Mouse (Mus musculus) ES-E14 (cell line): ENCODE results near the gene Echdc3. TPM values are rescaled to one million over a fixed set of nuclear protein-coding genes. Genes with fewer than 3 reads are reported as not detected.

Source experiments
- DNase-seq: peaks from one replicate; pipeline ENCODE4 v3.0.0-alpha.2; 2013; ENCODE audit warnings: low read depth, low spot score
- H3K27ac ChIP-seq: 2 replicates; pipeline ENCODE4 v1.5.1; 2012; ENCODE audit warnings: low read depth, mild to moderate bottlenecking, low read length, moderate library complexity, mixed read lengths; ENCODE audit not compliant: poor library complexity, insufficient read depth, severe bottlenecking
- H3K36me3 ChIP-seq: 2 replicates; pipeline ENCODE4 v1.6.1; 2012; ENCODE audit warnings: mild to moderate bottlenecking, low read length, moderate library complexity, mixed read lengths; ENCODE audit not compliant: control insufficient read depth, poor library complexity, insufficient read depth, severe bottlenecking
- H3K4me1 ChIP-seq, 2 experiments: fragments of 150-350 bp in 1 of 2; sonication (generic) in 1 of 2; 2 replicates each; pipeline ENCODE4 v1.6.1; 2012; ENCODE audit warnings: low read length in 2 of 2, mild to moderate bottlenecking in 1 of 2, mixed read lengths in 1 of 2; ENCODE audit not compliant: control insufficient read depth in 2 of 2, insufficient read depth in 2 of 2, poor library complexity in 1 of 2
- H3K4me3 ChIP-seq, 2 experiments: fragments of 150-350 bp in 1 of 2; sonication (generic) in 1 of 2; 2 replicates each; pipeline ENCODE4 v1.5.1; 2012; ENCODE audit warnings: low read length in 2 of 2, low read depth in 1 of 2, mild to moderate bottlenecking in 1 of 2, mixed read lengths in 1 of 2; ENCODE audit not compliant: insufficient read depth in 1 of 2, poor library complexity in 1 of 2, severe bottlenecking in 1 of 2
- H3K9ac ChIP-seq: 2 replicates; pipeline ENCODE4 v1.6.1; 2012; ENCODE audit warnings: low read depth, mild to moderate bottlenecking, low read length, mixed read lengths; ENCODE audit not compliant: poor library complexity, insufficient read depth, severe bottlenecking
- H3K9me3 ChIP-seq: fragments of 150-350 bp; sonication (generic); 2 replicates; pipeline ENCODE4 v1.6.1; 2012; ENCODE audit warnings: low read depth, mild to moderate bottlenecking, low read length; ENCODE audit not compliant: control insufficient read depth, insufficient read depth
- CHD2 ChIP-seq: IDR thresholded peaks from 2 replicates; pipeline ENCODE4 v1.6.1; 2014; ENCODE audit warnings: mild to moderate bottlenecking, low read depth, low read length, inconsistent platforms
- HCFC1 ChIP-seq: IDR thresholded peaks from 2 replicates; pipeline ENCODE4 v1.6.1; 2012; ENCODE audit warnings: low read length, inconsistent platforms, borderline replicate concordance; ENCODE audit not compliant: insufficient read depth
- MAFK ChIP-seq: IDR thresholded peaks from 2 replicates; pipeline ENCODE4 v1.6.1; 2014; ENCODE audit warnings: mild to moderate bottlenecking, low read depth, low read length, inconsistent platforms; ENCODE audit not compliant: insufficient read depth
- ZC3H11A ChIP-seq: IDR thresholded peaks from 2 replicates; pipeline ENCODE4 v1.6.1; 2012; ENCODE audit warnings: low read depth, mild to moderate bottlenecking, inconsistent platforms, low read length, borderline replicate concordance
- ZNF384 ChIP-seq: IDR thresholded peaks from 2 replicates; pipeline ENCODE4 v1.6.1; 2012; ENCODE audit warnings: low read depth, low read length, inconsistent platforms
- in situ Hi-C, 2 experiments: fragments of 600-800 bp; cut with MboI; formaldehyde crosslinking; loops; one replicate each; pipeline ENCODE4 v1.15.1; 2025; ENCODE audit warnings: low sequenced_read_pairs in 2 of 2, inconsistent platforms in 1 of 2; ENCODE audit not compliant: unreplicated experiment in 2 of 2
- total RNA-seq: library from RNA; depleted of rRNA; stranded (reverse); fragments of 300-350 nt; gene quantifications from 2 replicates; pipeline ENCODE4 v1.2.3, GENCODE M21; 2012; rRNA removed

Echdc3 gene
- total RNA-seq, 1 experiment: 2.0 TPM

DNA sequence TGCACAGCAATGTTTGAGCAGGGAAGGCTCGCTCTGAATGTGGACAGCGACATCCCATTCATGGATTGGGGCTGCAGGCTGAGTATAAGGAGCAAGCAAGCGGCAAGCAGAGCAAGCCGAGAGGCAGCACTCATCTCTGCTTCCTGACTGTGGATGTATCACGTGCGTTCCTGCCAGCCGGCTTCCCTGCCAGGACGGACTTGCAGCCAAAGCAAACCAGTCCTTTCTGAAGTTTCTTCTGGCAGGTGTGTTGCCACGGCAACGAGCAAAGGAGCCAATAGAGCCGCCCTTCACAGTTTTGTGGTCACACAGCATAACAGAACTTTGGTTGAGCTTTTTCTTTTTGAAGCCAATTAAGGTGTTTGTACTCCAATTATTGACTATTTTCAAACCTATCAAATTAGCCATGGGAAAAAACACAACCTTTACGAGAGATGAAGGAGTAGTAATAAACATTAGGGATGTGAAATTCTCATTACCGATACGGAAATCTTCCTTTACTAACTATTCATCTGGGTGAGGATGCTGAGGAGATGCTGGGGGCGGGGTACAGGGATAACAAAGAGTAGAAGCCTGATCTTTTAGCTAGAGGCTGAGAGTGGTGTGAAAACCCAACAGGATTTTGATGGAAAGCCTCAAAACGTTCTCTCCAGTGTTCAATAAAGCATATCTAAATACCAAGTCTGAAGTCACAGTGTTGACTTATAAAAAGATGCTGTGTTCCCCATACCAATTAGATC lies 69.7 kb downstream of the Echdc3 start:
- no peaks in the 10 kb centered on the region for H3K4me1 ChIP-seq
- no peak for TF ChIP-seq CHD2
- no peak for TF ChIP-seq ZC3H11A
- no peak for TF ChIP-seq HCFC1
- TF ChIP-seq ZNF384: no peak
- no peak for TF ChIP-seq MAFK
- in situ Hi-C loops: no loop called here
- H3K9ac ChIP-seq: no peak overlapping the region
- no peak for DNase-seq
- no peak overlapping the region for H3K27ac ChIP-seq
- no peak overlapping the region for H3K4me3 ChIP-seq
- no peaks in the 10 kb centered on the region for H3K9me3 ChIP-seq
- no peaks in the 10 kb centered on the region for H3K36me3 ChIP-seq

GRCm38 (mm10) chr2:6140572-6141161 lies 72.2 kb downstream of the Echdc3 start:
- no peaks in the 10 kb centered on the region for H3K36me3 ChIP-seq
- H3K9ac ChIP-seq: no peak overlapping the region
- H3K9me3 ChIP-seq: no peaks in the 10 kb centered on the region
- H3K4me1 ChIP-seq: no peaks in the 10 kb centered on the region
- no peak overlapping the region for H3K27ac ChIP-seq
- TF ChIP-seq HCFC1: no peak
- no peak for TF ChIP-seq ZC3H11A
- TF ChIP-seq MAFK: no peak
- no peak for TF ChIP-seq ZNF384
- no peak for TF ChIP-seq CHD2
- in situ Hi-C loops: no loop called here
- no peak for DNase-seq
- no peak overlapping the region for H3K4me3 ChIP-seq

Other genes starting within 250 kb of the Echdc3 start
- 1.9 TPM in 2 replicates for gene Proser2, start 82.8 kb downstream of the Echdc3 start, total RNA-seq
- 9.1 and 11.2 TPM in 2 replicates for gene Usp6nl, start 109.6 kb upstream of the Echdc3 start, total RNA-seq